Mouse (Mus musculus): ENCODE measurements around the gene Rspo4. TPM values are rescaled to one million over a fixed set of nuclear protein-coding genes. Genes with fewer than 3 reads are reported as not detected.

The Rspo4 gene
- polyA plus RNA-seq, 1 experiment from 2014 or later = not detected

- 0 out of 2 replicates have a peak, but pooled peaks have one; percentile 30 for ATAC-seq (replicated peaks; ENCODE audit: insufficient number of reproducible peaks, insufficient read depth, low FRiP score, low read depth)
- Histone ChIP-seq H3K36me3 (no peaks in the 10 kb centered on the region), H3K4me2 (no peak overlapping the region), H3K4me1 (replicated peaks) (no peaks in the 10 kb centered on the region), H3K27ac (no peak overlapping the region), H3K9ac (no peak overlapping the region), H3K9me3 (replicated peaks) (no peaks in the 10 kb centered on the region), H3K4me3 (no peak overlapping the region), H3K27me3 (no peaks in the 10 kb centered on the region)
- WGBS = 37% methylated on average over 15 of the region's 15 CpGs
Observed at GRCm38 (mm10) chr2:151893122-151893774, 50.5 kb downstream of the Rspo4 start.

DNA sequence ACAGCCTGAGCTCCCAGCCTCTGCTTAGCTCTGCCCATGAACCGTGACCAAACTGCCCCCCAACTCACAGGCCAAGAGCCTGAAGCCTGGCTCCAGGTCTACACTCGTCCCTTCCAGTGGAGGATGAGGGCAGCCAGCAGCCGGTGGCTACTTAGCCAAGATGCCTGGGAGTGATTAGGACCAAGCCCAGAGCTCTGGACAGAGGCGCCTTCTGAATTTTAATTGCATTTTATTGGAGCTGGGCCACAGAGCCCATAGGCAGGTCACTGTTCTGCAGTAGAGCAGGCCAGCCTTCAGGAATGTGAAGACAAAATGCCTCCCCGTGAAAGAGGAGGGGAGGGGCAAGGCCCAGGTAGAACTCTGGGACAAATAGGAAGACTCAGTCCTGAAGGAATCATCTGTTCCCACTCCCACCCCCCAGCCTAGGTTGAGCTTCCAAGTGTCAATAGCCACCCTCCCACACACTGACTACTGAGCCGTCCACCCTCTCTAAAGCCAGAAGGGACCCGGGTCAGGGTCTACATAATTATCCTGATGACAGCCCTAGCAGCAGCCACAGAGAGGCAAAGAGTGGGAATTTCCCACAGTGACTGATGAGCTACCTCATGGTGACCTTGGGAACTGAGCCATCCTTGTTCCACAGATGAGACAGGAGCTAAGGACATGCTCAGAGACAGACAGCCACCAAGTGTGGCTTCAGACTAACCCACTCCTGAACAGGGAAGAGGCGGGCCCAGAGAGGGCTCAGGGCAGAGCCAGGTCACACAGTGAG is 51.7 kb downstream of the Rspo4 start:
- H3K27ac ChIP-seq = no peak overlapping the region
- no peak overlapping the region for H3K9ac ChIP-seq
- no peak for ATAC-seq (replicated peaks; ENCODE audit: insufficient number of reproducible peaks, insufficient read depth, low FRiP score, low read depth)
- no peaks in the 10 kb centered on the region for H3K4me1 ChIP-seq (replicated peaks)
- no peak overlapping the region for H3K4me3 ChIP-seq
- no peaks in the 10 kb centered on the region for H3K36me3 ChIP-seq
- no peak overlapping the region for H3K4me2 ChIP-seq
- 66% methylated on average over 8 of the region's 8 CpGs for WGBS
- H3K9me3 ChIP-seq (replicated peaks) = no peaks in the 10 kb centered on the region
- H3K27me3 ChIP-seq = no peaks in the 10 kb centered on the region

GRCm38 (mm10) chr2:151895911-151896310 is 53.2 kb downstream of the Rspo4 start:
- H3K9ac ChIP-seq = no peak overlapping the region
- no peak overlapping the region for H3K4me2 ChIP-seq
- 0 out of 2 replicates have a peak, but pooled peaks cover under 1% of the 10 kb centered on the region for H3K27me3 ChIP-seq
- ATAC-seq (replicated peaks; ENCODE audit: insufficient number of reproducible peaks, insufficient read depth, low FRiP score, low read depth) = no peak
- H3K36me3 ChIP-seq = no peaks in the 10 kb centered on the region
- 67% methylated on average over 5 of the region's 5 CpGs for WGBS
- no peaks in the 10 kb centered on the region for H3K4me1 ChIP-seq (replicated peaks)
- no peaks in the 10 kb centered on the region for H3K9me3 ChIP-seq (replicated peaks)
- no peak overlapping the region for H3K4me3 ChIP-seq
- H3K27ac ChIP-seq = no peak overlapping the region

DNA sequence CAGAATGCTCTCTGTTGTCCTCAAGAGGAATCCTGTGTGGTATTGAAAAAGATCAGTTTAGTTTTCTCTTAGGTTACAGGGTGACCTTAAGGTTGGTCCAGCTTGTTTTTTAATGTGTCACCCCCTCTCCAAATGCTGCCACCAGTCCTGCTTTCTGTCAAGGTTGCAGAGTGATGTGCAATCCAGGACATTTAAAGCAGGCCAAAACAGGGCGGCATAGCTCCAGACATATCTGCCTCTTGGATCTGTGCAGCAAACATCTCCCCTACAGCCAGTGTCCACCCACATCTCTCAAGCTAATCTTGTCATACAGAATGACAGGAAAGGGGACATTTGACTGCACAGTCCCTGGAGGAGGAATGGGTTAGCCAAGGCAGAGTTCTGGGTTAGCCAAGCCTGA is 55.4 kb downstream of the Rspo4 start:
- H3K4me2 ChIP-seq = no peak overlapping the region
- no peak for ATAC-seq (replicated peaks; ENCODE audit: insufficient number of reproducible peaks, insufficient read depth, low FRiP score, low read depth)

DNA sequence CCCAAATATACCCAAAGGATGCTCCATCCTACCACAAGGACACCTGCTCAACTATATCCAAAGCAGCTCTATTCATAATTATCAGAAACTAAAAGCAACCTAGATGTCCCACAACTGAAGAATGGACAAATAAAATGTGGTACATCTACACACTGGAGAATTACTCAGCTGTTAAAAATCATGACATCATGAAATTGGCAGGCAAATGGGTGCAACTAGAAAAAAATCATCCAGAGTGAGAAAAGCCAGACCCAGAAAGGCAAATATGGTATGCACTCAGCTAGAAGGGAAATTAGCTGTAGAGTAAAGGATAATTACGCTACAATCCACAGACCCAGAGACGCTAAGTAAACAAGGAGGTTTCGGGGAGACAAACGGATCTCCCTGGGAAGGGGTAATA is 58.1 kb downstream of the Rspo4 start:
- ATAC-seq (replicated peaks; ENCODE audit: insufficient number of reproducible peaks, insufficient read depth, low FRiP score, low read depth) = no peak

More for the DNA sequence above, 55.4 kb downstream of the Rspo4 start:
- no peaks in the 10 kb centered on the region for H3K36me3 ChIP-seq
- no peak overlapping the region for H3K4me3 ChIP-seq
- H3K27me3 ChIP-seq = 0 out of 2 replicates have a peak, but pooled peaks cover 3% of the 10 kb centered on the region
- no peak overlapping the region for H3K27ac ChIP-seq
- 60% methylated on average over 1 of the region's 1 CpGs for WGBS
- no peak overlapping the region for H3K9ac ChIP-seq
- no peaks in the 10 kb centered on the region for H3K9me3 ChIP-seq (replicated peaks)
- no peaks in the 10 kb centered on the region for H3K4me1 ChIP-seq (replicated peaks)

DNA sequence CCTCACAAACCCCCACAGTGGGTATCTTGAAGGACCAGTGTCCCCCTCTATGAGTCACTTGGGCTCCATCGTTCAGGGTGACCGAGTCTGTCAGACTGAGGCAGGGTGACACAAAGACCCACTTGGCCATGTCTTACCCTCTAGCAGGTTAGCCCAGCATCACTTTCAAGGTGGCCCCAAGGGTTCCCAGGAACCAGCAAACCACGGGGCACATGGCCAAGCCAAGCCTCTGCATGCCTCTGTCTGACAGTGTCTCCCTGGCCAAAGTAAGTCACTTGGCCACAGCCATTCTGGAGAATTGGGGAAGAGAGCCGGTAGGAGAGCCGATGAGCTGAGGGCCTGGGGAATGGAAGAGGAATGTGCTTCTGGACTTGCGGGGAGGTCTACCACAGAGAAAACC is 60.5 kb downstream of the Rspo4 start:
- Histone ChIP-seq H3K4me1 (replicated peaks) (no peaks in the 10 kb centered on the region), H3K4me2 (no peak overlapping the region), H3K4me3 (no peak overlapping the region), H3K27me3 (0 out of 2 replicates have a peak, but pooled peaks cover 3% of the 10 kb centered on the region), H3K27ac (no peak overlapping the region), H3K36me3 (no peaks in the 10 kb centered on the region), H3K9ac (no peak overlapping the region), H3K9me3 (replicated peaks) (no peaks in the 10 kb centered on the region)
- no peak for ATAC-seq (replicated peaks; ENCODE audit: insufficient number of reproducible peaks, insufficient read depth, low FRiP score, low read depth)
- WGBS = 80% methylated on average over 6 of the region's 6 CpGs

More for the DNA sequence above, 58.1 kb downstream of the Rspo4 start:
- 64% methylated on average over 4 of the region's 4 CpGs for WGBS
- no peak overlapping the region for H3K4me3 ChIP-seq
- H3K27me3 ChIP-seq = 0 out of 2 replicates have a peak, but pooled peaks cover 3% of the 10 kb centered on the region
- H3K9ac ChIP-seq = no peak overlapping the region
- H3K9me3 ChIP-seq (replicated peaks) = no peaks in the 10 kb centered on the region
- no peaks in the 10 kb centered on the region for H3K4me1 ChIP-seq (replicated peaks)
- no peak overlapping the region for H3K4me2 ChIP-seq
- H3K36me3 ChIP-seq = no peaks in the 10 kb centered on the region
- H3K27ac ChIP-seq = no peak overlapping the region

- Histone ChIP-seq H3K4me2 (no peak overlapping the region), H3K4me3 (no peak overlapping the region), H3K27ac (no peak overlapping the region), H3K9me3 (replicated peaks) (no peaks in the 10 kb centered on the region), H3K36me3 (no peaks in the 10 kb centered on the region), H3K27me3 (0 out of 2 replicates have a peak, but pooled peaks cover 3% of the 10 kb centered on the region), H3K9ac (no peak overlapping the region), H3K4me1 (replicated peaks) (no peaks in the 10 kb centered on the region)
- 61% methylated on average over 4 of the region's 4 CpGs for WGBS
- no peak for ATAC-seq (replicated peaks; ENCODE audit: insufficient number of reproducible peaks, insufficient read depth, low FRiP score, low read depth)
Observed at GRCm38 (mm10) chr2:151903933-151904332, 61.2 kb downstream of the Rspo4 start.

DNA sequence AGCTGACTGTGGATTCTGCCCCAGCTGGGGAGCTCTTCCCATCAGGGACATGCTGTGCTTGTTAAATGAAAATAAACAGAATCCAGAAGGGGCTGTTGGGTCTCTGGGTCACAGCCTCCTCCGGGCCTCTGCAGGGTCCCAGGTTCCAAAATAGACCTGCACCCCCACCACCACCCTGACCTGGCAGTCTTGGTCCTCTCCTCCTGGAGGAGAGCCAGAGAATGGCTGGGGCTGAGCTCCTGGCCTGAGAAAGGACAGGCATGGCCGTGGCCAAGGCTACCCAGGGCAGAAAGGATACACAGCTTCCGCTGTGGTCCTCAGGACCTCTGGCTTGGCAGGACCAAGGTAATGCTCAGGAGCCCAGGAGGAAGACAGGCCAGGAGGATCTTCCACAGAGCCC is 61.9 kb downstream of the Rspo4 start:
- Histone ChIP-seq H3K27me3 (0 out of 2 replicates have a peak, but pooled peaks cover 3% of the 10 kb centered on the region), H3K4me3 (no peak overlapping the region), H3K27ac (no peak overlapping the region), H3K36me3 (no peaks in the 10 kb centered on the region), H3K4me2 (no peak overlapping the region), H3K4me1 (replicated peaks) (no peaks in the 10 kb centered on the region), H3K9me3 (replicated peaks) (no peaks in the 10 kb centered on the region), H3K9ac (no peak overlapping the region)
- WGBS = 43% methylated on average over 3 of the region's 3 CpGs
- no peak for ATAC-seq (replicated peaks; ENCODE audit: insufficient number of reproducible peaks, insufficient read depth, low FRiP score, low read depth)

DNA sequence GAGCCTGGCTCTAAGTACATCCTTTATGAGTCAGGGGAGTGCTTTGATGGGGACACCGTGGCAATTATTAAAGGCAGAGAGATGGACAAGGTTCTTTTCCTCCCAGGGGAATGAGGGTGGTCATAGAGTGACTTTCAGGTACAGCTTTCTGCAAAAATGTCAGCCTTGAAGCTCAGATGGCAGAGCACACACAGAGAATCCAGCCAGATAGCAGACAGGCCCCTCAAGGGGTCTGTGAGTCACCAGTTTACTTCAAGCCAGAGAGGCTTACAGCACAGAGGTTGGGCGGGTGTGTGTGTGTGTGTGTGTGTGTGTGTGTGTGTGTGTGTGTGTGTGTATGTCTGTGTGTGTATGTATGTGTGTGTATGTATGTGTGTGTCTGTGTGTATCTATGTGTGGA is 64.3 kb downstream of the Rspo4 start:
- no peak overlapping the region for H3K9ac ChIP-seq
- no peak overlapping the region for H3K4me2 ChIP-seq
- ATAC-seq (replicated peaks; ENCODE audit: insufficient number of reproducible peaks, insufficient read depth, low FRiP score, low read depth) = no peak
- H3K9me3 ChIP-seq (replicated peaks) = no peaks in the 10 kb centered on the region
- H3K36me3 ChIP-seq = no peaks in the 10 kb centered on the region
- WGBS = 73% methylated on average over 2 of the region's 2 CpGs
- no peak overlapping the region for H3K27ac ChIP-seq
- no peak overlapping the region for H3K4me3 ChIP-seq
- peaks cover 13% of the 10 kb centered on the region for H3K4me1 ChIP-seq (replicated peaks)
- no peaks in the 10 kb centered on the region for H3K27me3 ChIP-seq

DNA sequence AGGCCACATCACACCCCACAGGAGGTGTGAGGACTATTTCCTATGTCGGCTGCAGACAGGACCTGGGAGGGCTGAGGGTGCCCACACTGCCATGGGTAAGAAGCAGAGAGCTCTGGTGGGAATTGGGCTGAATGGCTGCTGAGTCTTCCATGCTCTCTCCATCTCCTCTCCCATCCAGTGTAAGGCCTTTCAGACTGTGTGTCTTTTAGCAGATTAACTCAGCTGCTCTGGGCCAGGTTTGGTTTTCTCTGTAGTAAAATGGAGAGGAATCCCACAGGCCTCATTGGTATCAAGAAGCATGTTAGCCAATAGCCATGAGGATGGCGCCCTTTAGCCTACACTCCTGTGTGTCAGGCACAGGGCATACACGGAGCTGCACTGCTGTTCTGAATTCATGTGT is 66.7 kb downstream of the Rspo4 start:
- Histone ChIP-seq H3K27me3 (no peaks in the 10 kb centered on the region), H3K4me3 (no peak overlapping the region), H3K9me3 (replicated peaks) (no peaks in the 10 kb centered on the region), H3K36me3 (no peaks in the 10 kb centered on the region), H3K4me2 (no peak overlapping the region), H3K4me1 (replicated peaks) (peaks cover 13% of the 10 kb centered on the region), H3K27ac (no peak overlapping the region), H3K9ac (no peak overlapping the region)
- WGBS = 69% methylated on average over 3 of the region's 3 CpGs
- no peak for ATAC-seq (replicated peaks; ENCODE audit: insufficient number of reproducible peaks, insufficient read depth, low FRiP score, low read depth)

DNA sequence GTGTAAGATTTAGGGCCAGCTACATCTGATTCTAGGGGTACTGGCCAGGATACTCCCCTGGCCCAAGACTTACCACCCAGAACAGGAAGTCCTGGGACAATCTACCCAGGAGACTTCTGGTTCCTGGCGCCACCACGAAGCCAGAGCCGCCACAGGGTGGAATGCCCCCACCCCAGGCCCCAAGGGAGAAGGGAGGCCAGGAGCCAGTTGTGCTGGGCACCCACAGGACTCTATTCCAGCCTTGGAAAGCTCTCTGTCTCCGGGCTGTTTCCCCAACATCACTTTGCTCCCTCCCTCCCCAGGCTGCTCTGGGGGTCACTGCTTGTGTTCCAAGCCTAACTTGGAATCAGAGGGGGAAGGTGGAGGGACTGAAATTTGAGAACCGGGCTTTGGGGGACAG is 67.8 kb downstream of the Rspo4 start:
- WGBS = 42% methylated on average over 5 of the region's 5 CpGs
- no peaks in the 10 kb centered on the region for H3K36me3 ChIP-seq
- no peak for ATAC-seq (replicated peaks; ENCODE audit: insufficient number of reproducible peaks, insufficient read depth, low FRiP score, low read depth)
- H3K27me3 ChIP-seq = 0 out of 2 replicates have a peak, but pooled peaks cover 5% of the 10 kb centered on the region
- H3K9ac ChIP-seq = no peak overlapping the region
- H3K9me3 ChIP-seq (replicated peaks) = no peaks in the 10 kb centered on the region
- no peak overlapping the region for H3K4me2 ChIP-seq
- H3K4me1 ChIP-seq (replicated peaks) = peaks cover 13% of the 10 kb centered on the region
- no peak overlapping the region for H3K4me3 ChIP-seq
- H3K27ac ChIP-seq = no peak overlapping the region

All from heart, embryonic 15.5 days (tissue).